Mouse (Mus musculus) lung, postnatal 0 days (tissue): ENCODE data around the gene Rpl9-ps6. TPM values are rescaled to one million over a fixed set of nuclear protein-coding genes. Genes with fewer than 3 reads are reported as not detected.

Experiments
- ATAC-seq: fragments of 200-750 bp; cut with Nextera tagmentation; 2 replicates; pipeline ENCODE4 v1.8.0; 2017; ENCODE audit warnings: moderate library complexity
- DNase-seq: peaks from one replicate; pipeline ENCODE4 v3.0.0-alpha.2; 2016; ENCODE audit warnings: low spot score
- H3K27ac ChIP-seq: fragments of 300-500 bp; sonication (generic); 2 replicates; pipeline ENCODE4 v1.5.1; 2014; ENCODE audit warnings: antibody characterized with exemption, mild to moderate bottlenecking, low read length, mixed read lengths
- H3K27me3 ChIP-seq: fragments of 300-500 bp; sonication (generic); replicated peaks from 2 replicates; pipeline ENCODE4 v1.6.1; 2014; ENCODE audit warnings: low read length, mixed read lengths; ENCODE audit not compliant: insufficient read depth
- H3K36me3 ChIP-seq: fragments of 300-500 bp; sonication (generic); 2 replicates; pipeline ENCODE4 v1.6.1; 2014; ENCODE audit warnings: low read length, mixed read lengths; ENCODE audit not compliant: insufficient read depth
- H3K4me1 ChIP-seq: fragments of 300-500 bp; sonication (generic); 2 replicates; pipeline ENCODE4 v1.6.1; 2014; ENCODE audit warnings: antibody characterized with exemption, low read depth, low read length, mixed read lengths; ENCODE audit not compliant: insufficient read depth
- H3K4me2 ChIP-seq: fragments of 300-500 bp; sonication (generic); replicated peaks from 2 replicates; pipeline ENCODE4 v1.6.1; 2014; ENCODE audit warnings: low read depth, mild to moderate bottlenecking, low read length, moderate library complexity, mixed read lengths
- H3K4me3 ChIP-seq: fragments of 300-500 bp; sonication (generic); 2 replicates; pipeline ENCODE4 v1.5.1; 2014; ENCODE audit warnings: low read depth, low read length
- H3K9ac ChIP-seq: fragments of 300-500 bp; sonication (generic); replicated peaks from 2 replicates; pipeline ENCODE4 v1.6.1; 2014; ENCODE audit warnings: low read depth, mild to moderate bottlenecking
- H3K9me3 ChIP-seq: fragments of 300-500 bp; sonication (generic); 2 replicates; pipeline ENCODE4 v1.6.1; 2016; ENCODE audit warnings: low read length, mixed read lengths
- CTCF ChIP-seq: IDR thresholded peaks from 2 replicates; pipeline ENCODE4 v1.5.1; 2016; ENCODE audit warnings: antibody characterized with exemption, mild to moderate bottlenecking
- EP300 ChIP-seq: IDR thresholded peaks from 2 replicates; pipeline ENCODE4 v1.6.1; 2016; ENCODE audit warnings: antibody characterized with exemption, mild to moderate bottlenecking, control low read depth
- WGBS: fragments of 180-500 bp; shearing (Covaris S2); extraction: QIAGEN DNeasy Blood & Tissue Kit; methylation state at CpG from one replicate; pipeline ENCODE4 v1.1.7; 2014; 5-methylcytosine and 5-hydroxymethylcytosine counted together
- polyA plus RNA-seq: library from polyadenylated mRNA; unstranded; fragments of >200 nt; fragmentation: Nextera tagmentation; extraction: Ambion mirVana; gene quantifications from 2 replicates; pipeline ENCODE4 v1.2.1, GENCODE M21; 2015

Gene Rpl9-ps6
- 82.1 and 83.8 TPM in 2 replicates for polyA plus RNA-seq

GRCm38 (mm10) chr19:32466478-32466877 lies at the start of gene Rpl9-ps6:
Gene Rpl9-ps6, minus strand, starts transcription at chr19:32466578.
- Histone ChIP-seq H3K36me3 (no peaks in the 10 kb centered on the region), H3K9ac (no peak within 1 kb of the TSS), H3K9me3 (no peaks in the 10 kb centered on the region), H3K4me1 (no peaks in the 10 kb centered on the region), H3K27me3 (no peaks in the 10 kb centered on the region), H3K4me2 (no peak within 1 kb of the TSS), H3K27ac (no peak within 1 kb of the TSS), H3K4me3 (no peak within 1 kb of the TSS)
- no peak for TF ChIP-seq CTCF
- no peak for TF ChIP-seq EP300
- WGBS: 76% methylated on average over 5 of the region's 6 CpGs
- ATAC-seq: no peak
- no peak for DNase-seq

DNA sequence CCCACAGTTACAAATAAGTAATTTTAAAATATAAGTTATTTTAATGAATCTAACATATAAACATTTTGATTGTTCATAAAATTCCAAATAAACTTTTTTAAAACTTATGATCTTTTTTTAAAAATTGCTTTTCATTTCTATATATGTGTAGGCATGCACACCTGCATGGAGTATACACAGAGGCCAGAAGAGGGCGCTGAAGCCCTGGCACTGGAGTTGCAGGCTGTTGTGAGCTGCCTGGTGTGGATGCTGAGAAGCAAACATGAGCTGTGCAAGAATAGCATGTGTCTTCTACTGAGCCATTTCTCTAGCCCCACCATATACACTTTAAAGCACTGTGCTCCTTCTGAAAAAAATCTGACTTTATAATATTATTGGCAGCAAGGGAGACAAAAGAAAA lies 46.1 kb upstream of the Rpl9-ps6 start:
- DNase-seq: no peak
- 42% methylated on average over 1 of the region's 1 CpGs for WGBS
- H3K4me2 ChIP-seq: no peak overlapping the region
- H3K4me1 ChIP-seq: no peaks in the 10 kb centered on the region
- no peak overlapping the region for H3K4me3 ChIP-seq
- ATAC-seq: no peak
- peaks cover 11% of the 10 kb centered on the region for H3K36me3 ChIP-seq
- H3K27me3 ChIP-seq: no peaks in the 10 kb centered on the region
- no peak overlapping the region for H3K27ac ChIP-seq
- no peak overlapping the region for H3K9ac ChIP-seq
- TF ChIP-seq CTCF: peak; percentile 41
- no peak for TF ChIP-seq EP300
- H3K9me3 ChIP-seq: no peaks in the 10 kb centered on the region

DNA sequence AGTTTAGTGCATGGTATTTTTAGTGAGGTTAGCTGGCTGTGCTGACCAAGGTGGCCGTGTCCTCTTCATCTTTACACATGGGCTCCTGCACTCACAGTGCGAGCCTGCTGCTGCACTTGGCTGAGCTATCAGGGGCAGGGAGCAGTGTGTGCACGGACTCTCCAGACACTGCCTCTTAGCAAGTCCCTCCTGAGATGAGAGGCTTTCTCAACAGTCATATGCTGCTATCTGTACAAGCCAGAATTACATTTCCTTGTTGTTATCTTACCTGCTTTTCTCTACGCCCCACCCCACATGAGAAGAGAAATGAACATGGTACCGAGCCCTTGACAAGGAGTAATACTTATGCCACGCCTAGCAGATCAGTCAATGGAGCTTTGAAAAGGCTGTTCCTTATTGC lies 44.6 kb upstream of the Rpl9-ps6 start:
- WGBS: 65% methylated on average over 6 of the region's 6 CpGs
- H3K4me1 ChIP-seq: no peaks in the 10 kb centered on the region
- no peak overlapping the region for H3K4me2 ChIP-seq
- H3K9ac ChIP-seq: no peak overlapping the region
- H3K27ac ChIP-seq: no peak overlapping the region
- H3K4me3 ChIP-seq: no peak overlapping the region
- ATAC-seq: no peak
- no peaks in the 10 kb centered on the region for H3K9me3 ChIP-seq
- H3K36me3 ChIP-seq: peaks cover 11% of the 10 kb centered on the region
- no peak for DNase-seq
- H3K27me3 ChIP-seq: no peaks in the 10 kb centered on the region
- TF ChIP-seq EP300 (no peak), CTCF (no peak)

- TF ChIP-seq EP300: no peak
- no peak for TF ChIP-seq CTCF
- no peak overlapping the region for H3K27ac ChIP-seq
- H3K27me3 ChIP-seq: no peaks in the 10 kb centered on the region
- no peak overlapping the region for H3K4me2 ChIP-seq
- ATAC-seq (no peak), DNase-seq (no peak)
- H3K9me3 ChIP-seq: no peaks in the 10 kb centered on the region
- no peaks in the 10 kb centered on the region for H3K4me1 ChIP-seq
- WGBS: 80% methylated on average over 3 of the region's 3 CpGs
- no peak overlapping the region for H3K4me3 ChIP-seq
- no peak overlapping the region for H3K9ac ChIP-seq
- H3K36me3 ChIP-seq: peaks cover 11% of the 10 kb centered on the region
These were observed 43.9 kb upstream of the Rpl9-ps6 start for GRCm38 (mm10) chr19:32510267-32510666.

GRCm38 (mm10) chr19:32507526-32507925 lies 41.1 kb upstream of the Rpl9-ps6 start:
- Histone ChIP-seq H3K9ac (no peak overlapping the region), H3K27me3 (no peaks in the 10 kb centered on the region), H3K4me2 (no peak overlapping the region), H3K4me3 (no peak overlapping the region), H3K4me1 (no peaks in the 10 kb centered on the region), H3K9me3 (no peaks in the 10 kb centered on the region), H3K27ac (no peak overlapping the region), H3K36me3 (peaks cover 4% of the 10 kb centered on the region; the same call in 1 of the 2 replicates)
- ATAC-seq (peak; percentile 43), DNase-seq (peak; percentile 63)
- no peak for TF ChIP-seq EP300
- no peak for TF ChIP-seq CTCF
- WGBS: 82% methylated on average over 9 of the region's 9 CpGs

- Histone ChIP-seq H3K9me3 (no peaks in the 10 kb centered on the region), H3K36me3 (0 out of 2 replicates have a peak, but pooled peaks cover 2% of the 10 kb centered on the region), H3K4me2 (no peak overlapping the region), H3K4me3 (no peak overlapping the region), H3K27ac (no peak overlapping the region), H3K27me3 (no peaks in the 10 kb centered on the region), H3K9ac (no peak overlapping the region), H3K4me1 (no peaks in the 10 kb centered on the region)
- DNase-seq: no peak
- ATAC-seq: 0 out of 2 replicates have a peak, but pooled peaks have one; percentile 11
- TF ChIP-seq EP300 (no peak), CTCF (no peak)
- WGBS: 80% methylated on average over 6 of the region's 6 CpGs
These were observed 40.7 kb upstream of the Rpl9-ps6 start for GRCm38 (mm10) chr19:32507100-32507499.

DNA sequence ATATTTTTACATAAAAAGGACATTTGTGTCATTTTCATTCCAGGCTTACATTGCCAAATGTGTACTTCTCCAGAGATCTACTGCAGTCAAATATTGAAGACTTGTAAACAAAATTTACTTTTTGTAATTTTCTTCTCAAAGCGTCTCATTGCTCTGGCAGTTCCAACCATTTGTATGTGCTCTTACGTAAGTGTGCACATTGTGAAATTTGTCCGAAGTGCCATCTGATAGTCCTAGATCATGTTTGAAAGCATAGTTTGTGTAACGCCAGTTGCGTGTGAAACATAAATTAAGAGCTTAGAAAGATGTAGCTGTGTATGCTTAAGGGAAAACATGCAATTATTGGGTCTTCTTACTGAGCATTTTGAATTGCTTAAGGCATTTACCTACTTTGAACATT lies 40.1 kb upstream of the Rpl9-ps6 start:
- H3K27ac ChIP-seq: peak overlapping the region; percentile 54; the same call in 1 of the 2 replicates
- no peaks in the 10 kb centered on the region for H3K9me3 ChIP-seq
- no peak overlapping the region for H3K4me3 ChIP-seq
- H3K36me3 ChIP-seq: no peaks in the 10 kb centered on the region
- no peaks in the 10 kb centered on the region for H3K4me1 ChIP-seq
- H3K9ac ChIP-seq: no peak overlapping the region
- 58% methylated on average over 5 of the region's 5 CpGs for WGBS
- DNase-seq (peak; percentile 80), ATAC-seq (peak; percentile 71)
- TF ChIP-seq EP300: 0 out of 2 replicates have a peak, but pooled peaks have one; percentile 28
- TF ChIP-seq CTCF: no peak
- H3K4me2 ChIP-seq: no peak overlapping the region
- H3K27me3 ChIP-seq: no peaks in the 10 kb centered on the region
